Mouse (Mus musculus): ENCODE measurements around the gene Aff4. TPM values are rescaled to one million over a fixed set of nuclear protein-coding genes. Genes with fewer than 3 reads are reported as not detected.

The Aff4 gene
- total RNA-seq, 2 experiments from 2014 or later: 39.1 to 78.3 TPM

DNA sequence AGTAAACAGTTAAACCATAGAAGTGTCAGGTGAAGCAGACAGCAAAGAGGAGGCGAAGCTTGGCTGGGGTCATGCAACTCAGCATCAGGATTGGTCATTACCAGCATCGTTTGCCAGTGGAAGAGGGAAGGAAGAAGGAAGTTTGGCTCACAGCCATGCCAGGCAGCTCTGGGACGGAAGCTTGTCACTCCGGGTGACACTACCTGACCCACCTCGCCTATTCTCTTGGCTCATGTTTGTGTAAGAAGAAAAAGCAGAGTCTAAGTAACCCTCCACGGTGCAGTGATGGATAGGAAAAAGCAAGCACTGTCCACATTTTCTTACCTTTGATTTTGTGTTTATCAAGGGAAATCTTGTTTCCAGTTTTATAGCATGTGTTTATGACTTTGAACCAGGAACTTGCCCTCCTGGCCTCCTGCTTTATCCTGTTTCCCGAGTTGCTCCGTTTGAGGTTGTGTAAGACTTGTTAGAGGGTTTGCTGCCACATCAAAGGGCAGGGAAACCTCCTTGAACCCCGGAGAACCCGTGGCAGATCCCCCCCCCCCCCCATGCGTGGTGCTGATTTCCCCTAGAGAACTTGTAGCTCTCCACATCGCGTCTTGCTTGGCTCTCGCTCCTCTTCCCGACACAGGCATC, 99.6 kb downstream of the Aff4 start:
- no peak for ATAC-seq (replicated peaks; ENCODE audit: low FRiP score, low TSS enrichment, poor library complexity, severe bottlenecking)

DNA sequence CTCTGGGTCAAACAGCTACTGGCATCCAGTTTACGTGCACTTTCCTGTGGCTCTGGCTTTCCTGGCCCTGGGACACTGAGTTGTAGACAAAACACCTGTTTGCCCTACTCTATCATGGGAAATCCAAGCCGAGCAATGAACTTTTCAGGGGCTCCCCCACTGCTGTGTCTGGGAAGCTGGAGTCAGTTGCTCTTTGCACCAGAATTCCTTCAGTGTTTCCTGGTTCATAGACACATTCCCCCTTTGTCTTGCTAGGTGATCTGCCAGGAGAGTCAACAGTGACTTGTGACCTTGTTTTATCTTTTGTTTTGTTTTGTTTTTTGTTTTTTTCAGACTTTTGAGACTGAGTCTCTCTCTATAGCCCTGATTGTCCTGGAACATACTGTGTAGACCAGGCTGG, 100.7 kb downstream of the Aff4 start:
- ATAC-seq (replicated peaks; ENCODE audit: low FRiP score, low TSS enrichment, poor library complexity, severe bottlenecking): no peak

DNA sequence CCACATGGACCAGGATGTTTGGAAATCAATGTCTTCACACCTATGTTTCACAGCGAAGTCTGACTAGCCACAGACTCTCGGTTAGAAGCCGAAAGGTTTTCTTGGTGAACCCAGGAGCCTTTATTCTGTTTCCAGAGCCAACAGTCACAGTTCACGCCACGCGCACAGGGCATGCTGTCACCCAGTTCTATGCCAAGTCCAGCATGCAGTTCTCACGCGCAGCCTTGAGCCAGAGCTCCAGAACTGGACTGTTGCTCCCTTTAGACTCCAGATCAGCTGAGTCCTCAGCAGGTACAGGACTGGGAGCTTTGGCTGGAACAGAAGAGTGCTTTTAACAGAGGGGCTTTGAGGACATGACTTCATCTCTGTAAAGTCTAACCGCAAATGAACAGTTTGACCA, 101.8 kb downstream of the Aff4 start:
- no peak for ATAC-seq (replicated peaks; ENCODE audit: low FRiP score, low TSS enrichment, poor library complexity, severe bottlenecking)

DNA sequence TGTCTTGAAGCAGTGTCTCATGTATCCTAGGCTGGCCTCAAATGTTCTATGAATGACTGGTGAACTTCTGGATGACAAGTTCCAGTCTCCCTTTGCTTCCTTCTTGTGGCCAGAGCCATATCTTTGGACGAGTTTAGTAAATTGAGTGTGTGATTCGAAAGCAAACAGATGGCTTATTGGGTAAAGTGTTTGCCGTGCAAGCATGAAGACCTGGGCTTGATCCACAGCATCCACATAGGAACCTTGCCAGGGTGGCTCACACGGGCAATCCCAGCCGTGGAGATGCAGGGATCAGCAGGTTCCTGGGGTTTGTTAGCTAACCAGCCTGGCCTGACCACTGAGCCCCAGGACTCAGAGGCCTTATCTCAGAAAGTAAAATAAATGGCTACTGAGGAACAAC, 102.4 kb downstream of the Aff4 start:
- ATAC-seq (replicated peaks; ENCODE audit: low FRiP score, low TSS enrichment, poor library complexity, severe bottlenecking): no peak

DNA sequence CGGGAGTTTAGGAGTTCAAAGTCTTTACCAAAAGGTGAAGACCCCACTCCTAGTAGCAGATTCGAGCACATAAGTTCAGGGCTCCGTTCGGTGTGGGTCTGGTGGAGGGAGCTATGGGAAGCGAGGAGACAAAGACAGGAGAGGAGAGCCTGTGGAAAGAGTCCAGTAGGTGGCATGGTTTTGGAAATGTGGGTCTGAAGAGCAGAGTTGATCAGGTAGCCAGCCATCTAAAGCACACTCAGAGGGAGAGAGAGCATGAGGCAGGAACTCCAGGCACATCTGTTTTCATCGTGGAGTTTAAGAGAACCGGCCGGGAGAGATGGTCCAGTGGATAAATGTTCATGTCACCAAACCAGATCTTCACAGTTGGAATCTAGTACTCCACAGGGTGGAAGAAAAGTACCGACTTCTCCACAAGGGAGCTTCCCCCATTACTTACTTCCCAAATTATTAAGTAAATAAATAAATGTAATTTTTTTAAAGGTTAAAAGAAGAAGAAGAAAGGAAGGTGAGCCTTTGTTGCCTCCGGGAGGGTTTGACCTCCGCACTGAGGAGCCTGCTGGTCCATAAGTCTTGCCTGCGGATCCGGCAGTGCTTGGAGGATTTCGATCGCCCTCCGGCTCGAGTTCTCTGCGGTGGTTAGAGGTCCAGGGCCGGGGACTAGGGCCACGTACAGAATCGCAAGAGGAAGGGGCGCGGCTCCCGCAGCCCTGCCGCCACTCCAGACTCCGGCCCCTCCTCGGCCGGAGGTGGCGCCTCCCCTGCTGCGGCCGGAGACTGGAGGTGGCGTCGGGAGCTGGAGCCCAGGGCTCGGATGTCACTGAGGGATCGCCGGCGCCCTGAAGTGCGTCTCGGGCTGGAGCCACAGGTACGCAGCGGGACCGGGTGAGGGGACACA, 106.1 kb downstream of the Aff4 start, which contains the start of the genes Gm10447 and Shroom1:
Gm10447 (minus strand) TSS at position 637 of the 898 bp plus-strand sequence.
Shroom1 (plus strand) TSS at position 732 of the 898 bp plus-strand sequence.
- ATAC-seq (replicated peaks; ENCODE audit: low FRiP score, low TSS enrichment, poor library complexity, severe bottlenecking): peak; percentile 36; the same call in 1 of the 2 replicates

DNA sequence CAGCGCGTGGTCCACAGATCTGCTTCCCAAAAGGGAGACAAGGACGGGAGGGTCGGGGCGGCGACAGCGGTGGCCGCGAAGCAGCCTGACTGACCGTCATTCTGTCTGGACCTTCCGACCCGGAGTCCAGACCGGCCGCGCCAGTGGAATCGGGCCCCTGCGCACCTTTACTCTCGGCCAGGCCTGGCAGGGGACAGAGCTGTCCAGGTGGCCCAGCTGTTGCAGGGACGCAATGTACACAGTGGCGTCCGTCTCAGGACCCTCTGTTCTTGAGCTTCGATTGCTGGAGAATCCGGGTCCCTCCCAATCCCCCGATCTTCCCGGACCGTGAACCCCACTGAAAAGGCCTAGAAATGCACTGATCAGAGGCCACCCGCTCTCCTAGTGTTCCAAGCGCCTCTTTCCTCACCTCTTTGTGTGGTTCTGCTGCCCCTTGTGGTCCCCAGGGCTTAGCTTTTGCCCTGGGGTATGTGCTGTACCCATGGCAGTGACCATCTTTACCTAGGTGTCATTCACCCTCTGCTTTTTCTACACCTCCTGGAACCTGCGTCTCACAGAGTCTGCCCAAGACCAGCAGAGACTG, 106.8 kb downstream of the Aff4 start:
- ATAC-seq (replicated peaks; ENCODE audit: low FRiP score, low TSS enrichment, poor library complexity, severe bottlenecking): no peak

DNA sequence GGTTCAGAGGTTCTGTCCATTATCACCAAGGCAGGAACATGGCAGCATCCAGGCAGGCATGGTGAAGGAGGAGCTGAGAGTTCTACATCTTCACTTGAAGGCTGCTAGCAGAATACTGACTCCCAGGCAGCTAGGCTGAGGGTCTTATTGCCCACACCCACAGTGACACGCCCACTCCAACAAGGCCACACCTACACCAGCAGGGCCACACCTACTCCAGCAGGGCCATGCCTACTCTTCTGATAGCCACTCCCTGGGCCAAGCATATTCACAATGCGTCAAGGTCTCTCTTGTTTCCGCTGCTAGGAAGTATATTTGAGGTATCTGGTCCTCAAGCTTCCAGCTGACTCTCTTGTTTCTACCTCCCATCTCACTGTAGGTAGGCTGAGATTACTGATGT, 108.4 kb downstream of the Aff4 start:
- ATAC-seq (replicated peaks; ENCODE audit: low FRiP score, low TSS enrichment, poor library complexity, severe bottlenecking): no peak

DNA sequence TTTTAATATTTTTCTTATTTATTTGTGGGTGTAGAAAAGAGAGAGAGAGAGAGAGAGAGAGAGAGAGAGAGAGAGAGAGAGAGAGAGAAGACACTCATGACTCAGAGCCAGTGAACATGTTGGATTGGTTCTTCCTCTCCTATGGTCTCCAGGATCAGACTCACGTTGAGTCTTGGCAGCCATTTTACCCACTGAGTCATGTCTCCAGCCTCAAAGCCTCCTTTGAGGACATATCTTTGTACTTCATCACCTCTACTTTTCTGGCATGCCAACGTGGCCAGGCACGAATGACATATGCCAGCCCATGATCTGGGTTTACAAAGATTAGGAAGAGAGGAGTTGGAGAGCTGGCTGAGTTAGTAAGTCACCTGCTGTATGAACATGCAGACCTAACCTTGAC, 109.6 kb downstream of the Aff4 start:
- ATAC-seq (replicated peaks; ENCODE audit: low FRiP score, low TSS enrichment, poor library complexity, severe bottlenecking): no peak

DNA sequence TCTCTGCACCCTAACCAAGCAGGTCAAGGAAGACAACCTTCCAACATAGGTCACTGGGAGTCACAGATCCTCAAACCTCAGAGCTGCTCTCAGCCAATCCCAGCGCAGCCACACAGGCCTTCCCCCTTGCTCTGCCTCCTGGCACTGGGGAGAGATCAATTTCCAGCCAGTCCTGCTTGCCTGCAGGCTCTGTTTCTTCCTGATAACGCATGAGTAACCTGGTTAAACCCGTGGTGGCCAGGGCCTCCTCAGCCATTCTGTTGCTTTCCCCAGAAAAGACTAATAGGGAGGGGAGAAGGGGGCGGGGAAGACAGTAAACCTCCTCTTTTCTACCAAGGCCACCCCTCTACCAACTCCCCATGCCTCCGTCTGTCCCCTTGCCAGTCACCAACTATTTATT, 111.1 kb downstream of the Aff4 start:
- peak; percentile 81 for ATAC-seq (replicated peaks; ENCODE audit: low FRiP score, low TSS enrichment, poor library complexity, severe bottlenecking)

DNA sequence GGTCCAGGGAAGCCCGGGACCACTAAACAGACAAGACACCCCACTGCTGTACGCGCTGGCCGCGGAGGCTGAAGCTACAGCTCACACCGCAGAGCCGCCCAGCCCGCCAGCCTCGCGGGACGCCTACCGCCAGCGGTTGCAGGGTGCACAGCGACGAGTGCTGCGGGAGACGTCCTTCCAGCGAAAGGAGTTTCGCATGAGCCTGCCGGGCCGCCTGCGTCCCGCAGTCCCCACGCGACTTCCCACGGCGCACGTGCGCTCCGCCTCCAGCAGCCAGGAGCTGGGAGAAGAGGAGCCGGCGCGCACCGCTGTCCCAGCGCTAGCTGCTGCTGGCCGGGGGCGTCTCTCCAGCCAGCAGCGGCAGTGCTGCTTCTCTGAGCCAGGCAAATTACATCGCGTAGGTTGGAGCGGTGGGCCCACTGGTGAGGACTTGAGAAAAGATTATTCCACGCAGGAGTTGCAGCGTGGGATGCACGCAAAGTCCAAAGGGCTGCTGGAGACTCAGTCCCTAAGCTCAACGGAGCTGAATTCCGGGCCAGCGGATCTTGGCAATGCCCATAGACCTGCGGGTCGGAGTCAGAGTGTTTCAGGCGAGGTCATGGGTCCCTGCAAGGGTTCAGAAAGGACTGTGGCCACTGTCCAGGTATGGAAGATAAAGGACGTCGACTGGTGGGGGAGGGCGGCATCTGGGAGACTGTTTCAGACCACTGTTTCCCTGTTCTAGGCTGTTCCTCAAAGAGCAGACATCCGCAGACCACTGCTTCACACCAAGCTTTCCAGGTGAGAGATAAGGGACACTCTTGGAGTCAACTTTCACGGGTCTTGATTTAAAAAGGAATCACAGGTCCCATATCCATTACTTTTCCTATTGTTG, 113.2 kb downstream of the Aff4 start:
- no peak for ATAC-seq (replicated peaks; ENCODE audit: low FRiP score, low TSS enrichment, poor library complexity, severe bottlenecking)

DNA sequence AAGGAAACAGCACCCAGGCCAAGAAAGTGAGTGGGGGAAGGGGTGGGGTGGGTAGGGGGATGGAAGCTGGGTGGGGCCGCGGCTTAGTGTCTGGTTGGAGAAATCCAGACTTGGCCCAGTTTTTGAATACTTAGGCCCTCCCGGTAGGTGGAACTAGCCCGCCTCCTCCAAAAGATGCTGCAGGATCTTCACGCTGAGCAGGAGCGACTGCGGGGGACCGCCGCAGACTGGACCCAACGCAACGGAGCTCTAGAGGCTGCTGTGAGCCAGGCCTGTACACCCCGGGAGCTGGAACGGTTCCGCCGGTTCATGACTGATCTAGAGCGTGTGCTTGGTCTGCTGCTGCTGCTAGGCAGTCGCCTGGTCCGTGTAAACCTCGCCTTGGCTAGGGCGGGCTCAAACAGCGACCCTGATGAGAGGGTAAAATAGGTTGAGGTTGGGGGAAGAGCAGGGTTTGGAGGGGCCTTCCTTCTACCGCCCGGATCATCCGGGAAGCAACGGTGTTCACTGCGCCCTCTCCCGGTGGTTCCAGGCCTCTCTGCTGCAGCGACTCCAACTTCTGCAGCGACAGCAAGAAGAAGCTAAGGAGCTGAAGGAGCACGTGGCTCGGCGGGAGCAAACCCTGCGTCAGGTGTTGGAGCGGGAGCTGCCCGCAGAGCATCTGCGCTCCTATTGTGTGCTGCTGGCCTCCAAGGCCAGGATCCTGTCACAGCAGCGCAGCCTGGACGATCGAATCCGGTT, 115.8 kb downstream of the Aff4 start:
- peak; percentile 46; the same call in 1 of the 2 replicates for ATAC-seq (replicated peaks; ENCODE audit: low FRiP score, low TSS enrichment, poor library complexity, severe bottlenecking)

DNA sequence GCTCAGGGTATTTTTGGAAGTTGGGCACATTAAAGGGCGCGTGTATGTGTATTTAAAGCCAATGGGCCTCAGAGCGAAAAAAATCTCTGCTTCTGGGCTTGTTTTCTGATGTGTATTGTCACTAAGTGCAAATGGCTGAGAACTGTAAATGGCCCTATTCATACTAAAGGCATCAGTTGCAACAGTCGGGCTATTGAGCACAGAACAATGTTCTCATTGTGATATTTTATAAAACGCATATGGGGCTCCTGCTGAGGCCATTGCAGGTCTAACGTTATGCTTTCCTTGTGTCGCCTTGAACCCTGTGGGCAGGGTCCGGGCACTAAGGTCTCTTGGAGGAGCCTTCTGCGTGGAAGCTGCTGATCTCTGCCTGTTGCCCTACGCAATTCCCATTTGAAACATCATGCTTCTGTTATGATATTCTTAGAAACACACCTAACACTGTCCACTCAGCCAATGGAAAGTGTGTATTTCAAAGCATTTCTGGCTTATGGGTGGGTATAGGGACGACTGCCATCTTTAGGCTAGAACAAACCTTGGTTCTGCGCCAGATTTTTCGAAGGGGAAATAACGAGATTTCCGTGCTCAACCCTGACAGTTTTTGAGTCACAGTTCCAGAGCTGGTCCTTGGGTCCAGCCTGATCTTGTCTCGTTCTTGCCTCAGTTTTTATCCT, 118.8 kb downstream of the Aff4 start:
- no peak for ATAC-seq (replicated peaks; ENCODE audit: low FRiP score, low TSS enrichment, poor library complexity, severe bottlenecking)

DNA sequence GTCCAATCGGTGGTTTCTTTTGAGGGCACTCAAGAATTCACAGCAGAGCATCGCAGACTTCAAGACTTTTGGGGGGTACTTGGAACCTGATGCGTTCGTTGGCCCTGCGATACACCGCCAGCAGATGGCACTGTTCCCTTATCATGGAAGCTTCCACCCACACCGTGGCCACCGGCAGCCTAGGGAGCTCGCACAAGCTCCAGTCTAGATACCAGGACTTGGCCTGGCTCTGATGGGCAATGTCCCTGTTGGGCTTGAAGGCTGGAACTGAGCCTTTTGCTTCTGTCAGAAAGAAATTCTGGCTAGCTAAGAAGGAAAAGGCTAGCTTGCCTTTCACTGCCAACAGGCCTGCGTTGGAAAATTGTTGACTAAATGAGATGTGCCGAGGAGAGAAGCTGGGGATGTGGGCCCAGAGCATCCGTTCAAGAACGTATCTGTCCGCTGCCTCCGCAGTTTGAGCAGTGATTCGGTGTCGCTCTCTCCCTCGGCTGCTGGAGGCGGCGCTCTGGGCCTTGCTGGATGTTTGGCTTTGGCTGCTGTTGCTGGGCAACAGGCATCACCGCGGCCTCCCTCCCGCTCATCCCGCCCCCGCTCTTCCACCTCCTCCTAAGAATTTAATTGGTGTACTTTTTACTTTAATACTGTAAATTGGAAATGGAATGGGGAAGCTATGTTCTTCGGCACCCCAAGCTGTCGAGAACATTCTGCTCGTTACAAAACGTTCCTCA, 119.5 kb downstream of the Aff4 start, which contains the start of gene Gm9837:
Gm9837 (minus strand) TSS at position 512 of the 728 bp plus-strand sequence.
- peak; percentile 89 for ATAC-seq (replicated peaks; ENCODE audit: low FRiP score, low TSS enrichment, poor library complexity, severe bottlenecking)

Other genes with a start within 250 kb of the Aff4 start
- gene Hspa4, start 50.4 kb upstream of the Aff4 start, total RNA-seq (2014; fragmentation: Nextera tagmentation): 114 and 126 TPM in 2 replicates
- gene Hspa4, start 50.4 kb upstream of the Aff4 start, total RNA-seq (2017): 598 and 714 TPM in 2 replicates
- gene Zcchc10, start 26.2 kb upstream of the Aff4 start, total RNA-seq (2014; fragmentation: Nextera tagmentation): 14.9 and 27.5 TPM in 2 replicates
- gene Zcchc10, start 26.2 kb upstream of the Aff4 start, total RNA-seq (2017): 3.8 and 8.7 TPM in 2 replicates
- 2.6 TPM in 1 of 2 replicates, not detected in the other for gene Leap2, start 72.3 kb downstream of the Aff4 start, total RNA-seq (2014; fragmentation: Nextera tagmentation)
- gene Leap2, start 72.3 kb downstream of the Aff4 start, total RNA-seq (2017): not detected in 2 replicates
- gene Uqcrq, start 80.0 kb downstream of the Aff4 start, total RNA-seq (2014; fragmentation: Nextera tagmentation): 289 and 326 TPM in 2 replicates
- 30.9 and 67.9 TPM in 2 replicates for gene Uqcrq, start 80.0 kb downstream of the Aff4 start, total RNA-seq (2017)
- 0.24 and 0.32 TPM in 2 replicates for gene Gdf9, start 80.2 kb downstream of the Aff4 start, total RNA-seq (2014; fragmentation: Nextera tagmentation)
- gene Gdf9, start 80.2 kb downstream of the Aff4 start, total RNA-seq (2017): 0.42 and 0.80 TPM in 2 replicates
- gene Gm10447, start 106.3 kb downstream of the Aff4 start, total RNA-seq (2014; fragmentation: Nextera tagmentation): not detected in 2 replicates
- gene Gm10447, start 106.3 kb downstream of the Aff4 start, total RNA-seq (2017): not detected in 2 replicates
- not detected in 2 replicates for gene Shroom1, start 106.4 kb downstream of the Aff4 start, total RNA-seq (2014; fragmentation: Nextera tagmentation)
- not detected in 2 replicates for gene Shroom1, start 106.4 kb downstream of the Aff4 start, total RNA-seq (2017)
- gene Gm9837, start 119.6 kb downstream of the Aff4 start, total RNA-seq (2014; fragmentation: Nextera tagmentation): not detected in 2 replicates
- gene Gm9837, start 119.6 kb downstream of the Aff4 start, total RNA-seq (2017): not detected in 2 replicates
- not detected in 2 replicates for gene Gm9945, start 129.3 kb downstream of the Aff4 start, total RNA-seq (2014; fragmentation: Nextera tagmentation)
- gene Gm9945, start 129.3 kb downstream of the Aff4 start, total RNA-seq (2017): not detected in 2 replicates
- gene Sowaha, start 129.4 kb downstream of the Aff4 start, total RNA-seq (2014; fragmentation: Nextera tagmentation): 3.9 and 7.0 TPM in 2 replicates
- 3.7 and 4.7 TPM in 2 replicates for gene Sowaha, start 129.4 kb downstream of the Aff4 start, total RNA-seq (2017)
- 229 and 247 TPM in 2 replicates for gene Sept8, start 168.4 kb downstream of the Aff4 start, total RNA-seq (2014; fragmentation: Nextera tagmentation)
- gene Sept8, start 168.4 kb downstream of the Aff4 start, total RNA-seq (2017): 135 and 175 TPM in 2 replicates
- 14.4 and 14.6 TPM in 2 replicates for gene Kif3a, start 216.5 kb downstream of the Aff4 start, total RNA-seq (2014; fragmentation: Nextera tagmentation)
- 20.0 and 21.9 TPM in 2 replicates for gene Kif3a, start 216.5 kb downstream of the Aff4 start, total RNA-seq (2017)

Data from megakaryocyte-erythroid progenitor cell, adult 5-6 weeks (primary cell).